Mouse (Mus musculus) hindbrain, postnatal 0 days (tissue): ENCODE results near the gene F2rl1. TPM values are rescaled to one million over a fixed set of nuclear protein-coding genes. Genes with fewer than 3 reads are reported as not detected.

Experiments
- ATAC-seq: fragments of 200-750 bp; cut with Nextera tagmentation; 2 replicates; pipeline ENCODE4 v1.8.0; 2017; ENCODE audit warnings: mild to moderate bottlenecking, moderate TSS enrichment, moderate library complexity
- DNase-seq: peaks from one replicate; pipeline ENCODE4 v3.0.0-alpha.2; 2015; ENCODE audit warnings: low spot score
- H3K27ac ChIP-seq: fragments of 300-500 bp; sonication (generic); 2 replicates; pipeline ENCODE4 v1.5.1; 2014; ENCODE audit warnings: mild to moderate bottlenecking
- H3K27me3 ChIP-seq: fragments of 300-500 bp; sonication (generic); 2 replicates; pipeline ENCODE4 v1.6.1; 2014; ENCODE audit warnings: low read length, mixed read lengths; ENCODE audit not compliant: insufficient read depth
- H3K36me3 ChIP-seq: fragments of 300-500 bp; sonication (generic); 2 replicates; pipeline ENCODE4 v1.6.1; 2014; ENCODE audit warnings: low read length, mixed read lengths; ENCODE audit not compliant: insufficient read depth
- H3K4me1 ChIP-seq: fragments of 300-500 bp; sonication (generic); 2 replicates; pipeline ENCODE4 v1.6.1; 2014; ENCODE audit warnings: antibody characterized with exemption, low read length, mixed read lengths; ENCODE audit not compliant: insufficient read depth
- H3K4me2 ChIP-seq: fragments of 300-500 bp; sonication (generic); 2 replicates; pipeline ENCODE4 v1.6.1; 2014; ENCODE audit warnings: low read depth, mild to moderate bottlenecking, low read length, moderate library complexity, mixed read lengths
- H3K4me3 ChIP-seq: fragments of 300-500 bp; sonication (generic); 2 replicates; pipeline ENCODE4 v1.5.1; 2014; ENCODE audit warnings: low read length
- H3K9ac ChIP-seq: fragments of 300-500 bp; sonication (generic); replicated peaks from 2 replicates; pipeline ENCODE4 v1.6.1; 2014; ENCODE audit warnings: mild to moderate bottlenecking, low read length, moderate library complexity, mixed read lengths
- H3K9me3 ChIP-seq: fragments of 300-500 bp; sonication (generic); 2 replicates; pipeline ENCODE4 v1.6.1; 2016; ENCODE audit warnings: low read length, mixed read lengths
- CTCF ChIP-seq: IDR thresholded peaks from 2 replicates; pipeline ENCODE4 v1.5.1; 2016; ENCODE audit warnings: antibody characterized with exemption, control low read depth, low read depth
- WGBS: fragments of 180-500 bp; shearing (Covaris S2); extraction: QIAGEN DNeasy Blood & Tissue Kit; methylation state at CpG from one replicate; pipeline ENCODE4 v1.1.7; 2014; 5-methylcytosine and 5-hydroxymethylcytosine counted together
- polyA plus RNA-seq: library from polyadenylated mRNA; unstranded; fragments of >200 nt; fragmentation: Nextera tagmentation; extraction: Ambion mirVana; gene quantifications from 2 replicates; pipeline ENCODE4 v1.2.1, GENCODE M21; 2015
- total RNA-seq: library from RNA; depleted of rRNA; stranded (reverse); fragments of >200 nt; gene quantifications from 2 replicates; pipeline ENCODE4 v1.2.3, GENCODE M21; 2014

F2rl1 gene
- total and polyA plus RNA-seq, 2 experiments from 2014 or later: 0.37 TPM; not detected in 1

GRCm38 (mm10) chr13:95548291-95548789, 23.3 kb upstream of the F2rl1 start:
- H3K4me2 ChIP-seq: peak overlapping the region; percentile 45
- H3K4me1 ChIP-seq: peaks cover 11% of the 10 kb centered on the region; the same call in 1 of the 2 replicates
- ATAC-seq: peak; percentile 19; the same call in 1 of the 2 replicates
- peak; percentile 32 for DNase-seq
- no peak; the same call in 1 of the 2 replicates for TF ChIP-seq CTCF
- 22% methylated on average over 20 of the region's 20 CpGs for WGBS
- H3K36me3 ChIP-seq: no peaks in the 10 kb centered on the region
- 0 out of 2 replicates have a peak overlapping the region, but pooled peaks have one; percentile 10 for H3K4me3 ChIP-seq
- H3K27ac ChIP-seq: no peak overlapping the region
- no peaks in the 10 kb centered on the region for H3K27me3 ChIP-seq
- H3K9ac ChIP-seq: no peak overlapping the region
- no peaks in the 10 kb centered on the region for H3K9me3 ChIP-seq

GRCm38 (mm10) chr13:95547090-95547611, 22.1 kb upstream of the F2rl1 start:
- peak; percentile 60 for ATAC-seq
- H3K36me3 ChIP-seq: no peaks in the 10 kb centered on the region
- H3K9me3 ChIP-seq: no peaks in the 10 kb centered on the region
- H3K4me3 ChIP-seq: no peak overlapping the region
- no peak overlapping the region for H3K9ac ChIP-seq
- H3K4me2 ChIP-seq: peak overlapping the region; percentile 5; the same call in 1 of the 2 replicates
- no peak overlapping the region for H3K27ac ChIP-seq
- 27% methylated on average over 12 of the region's 12 CpGs for WGBS
- H3K4me1 ChIP-seq: peaks cover 11% of the 10 kb centered on the region; the same call in 1 of the 2 replicates
- TF ChIP-seq CTCF: no peak
- peak; percentile 26 for DNase-seq
- H3K27me3 ChIP-seq: no peaks in the 10 kb centered on the region

GRCm38 (mm10) chr13:95546251-95546650, 21.2 kb upstream of the F2rl1 start:
- peaks cover 11% of the 10 kb centered on the region; the same call in 1 of the 2 replicates for H3K4me1 ChIP-seq
- DNase-seq: no peak
- 54% methylated on average over 6 of the region's 6 CpGs for WGBS
- H3K4me3 ChIP-seq: no peak overlapping the region
- H3K9me3 ChIP-seq: no peaks in the 10 kb centered on the region
- ATAC-seq: no peak
- no peaks in the 10 kb centered on the region for H3K27me3 ChIP-seq
- no peak for TF ChIP-seq CTCF
- H3K4me2 ChIP-seq: no peak overlapping the region
- no peak overlapping the region for H3K9ac ChIP-seq
- no peak overlapping the region for H3K27ac ChIP-seq
- no peaks in the 10 kb centered on the region for H3K36me3 ChIP-seq

GRCm38 (mm10) chr13:95545729-95546186, 20.7 kb upstream of the F2rl1 start:
- H3K36me3 ChIP-seq: no peaks in the 10 kb centered on the region

GRCm38 (mm10) chr13:95538021-95538420, 13.0 kb upstream of the F2rl1 start:
- 54% methylated on average over 5 of the region's 5 CpGs for WGBS
- Histone ChIP-seq H3K27ac (no peak overlapping the region), H3K4me2 (no peak overlapping the region), H3K9ac (no peak overlapping the region), H3K4me3 (no peak overlapping the region), H3K9me3 (no peaks in the 10 kb centered on the region), H3K36me3 (no peaks in the 10 kb centered on the region), H3K27me3 (no peaks in the 10 kb centered on the region), H3K4me1 (peaks cover 5% of the 10 kb centered on the region; the same call in 1 of the 2 replicates)
- no peak for TF ChIP-seq CTCF
- ATAC-seq (no peak), DNase-seq (no peak)

More at GRCm38 (mm10) chr13:95545729-95546186, 20.7 kb upstream of the F2rl1 start:
- H3K9me3 ChIP-seq: no peaks in the 10 kb centered on the region
- no peak overlapping the region for H3K4me3 ChIP-seq
- no peak overlapping the region for H3K4me2 ChIP-seq
- WGBS: 75% methylated on average over 7 of the region's 7 CpGs
- ATAC-seq: no peak
- H3K27me3 ChIP-seq: no peaks in the 10 kb centered on the region
- no peak for TF ChIP-seq CTCF
- H3K9ac ChIP-seq: no peak overlapping the region
- H3K27ac ChIP-seq: no peak overlapping the region
- peaks cover 11% of the 10 kb centered on the region; the same call in 1 of the 2 replicates for H3K4me1 ChIP-seq
- DNase-seq: no peak

- Histone ChIP-seq H3K9ac (no peak overlapping the region), H3K27ac (no peak overlapping the region), H3K4me3 (no peak overlapping the region), H3K4me2 (no peak overlapping the region), H3K4me1 (peaks cover 5% of the 10 kb centered on the region; the same call in 1 of the 2 replicates), H3K36me3 (no peaks in the 10 kb centered on the region), H3K9me3 (no peaks in the 10 kb centered on the region), H3K27me3 (no peaks in the 10 kb centered on the region)
- DNase-seq: no peak
- no peak for TF ChIP-seq CTCF
- WGBS: 35% methylated on average over 5 of the region's 5 CpGs
- ATAC-seq: no peak
Measured at GRCm38 (mm10) chr13:95536117-95536493, 11.1 kb upstream of the F2rl1 start.
